Mouse (Mus musculus) CH12.LX (cell line): Measurements from ENCODE around the gene Ispd. TPM values are rescaled to one million over a fixed set of nuclear protein-coding genes. Genes with fewer than 3 reads are reported as not detected.

Experiments
- DNase-seq: peaks from one replicate; pipeline ENCODE4 v3.0.0-alpha.2; 2013; ENCODE audit errors: extremely low read depth
- H3K27ac ChIP-seq: 2 replicates; pipeline ENCODE4 v1.5.1; 2012; ENCODE audit warnings: low read depth, mild to moderate bottlenecking, control low read depth, moderate library complexity; ENCODE audit not compliant: insufficient read depth
- H3K27me3 ChIP-seq: replicated peaks from 2 replicates; pipeline ENCODE3; 2012; ENCODE audit warnings: inconsistent platforms
- H3K36me3 ChIP-seq, 2 experiments: replicated peaks in 1 of 2; 2 replicates each; pipeline versions ENCODE3 to v1.6.1; 2012; ENCODE audit warnings: inconsistent platforms in 1 of 2, low read length in 1 of 2, mild to moderate bottlenecking in 1 of 2, mixed read lengths in 1 of 2, moderate library complexity in 1 of 2; ENCODE audit not compliant: control insufficient read depth in 1 of 2, insufficient read depth in 1 of 2
- H3K4me1 ChIP-seq, 2 experiments: 2 replicates each; pipeline ENCODE4 v1.6.1; 2012; ENCODE audit warnings: inconsistent platforms in 1 of 2, moderate library complexity in 1 of 2; ENCODE audit not compliant: insufficient read depth in 2 of 2, control insufficient read depth in 1 of 2
- H3K4me2 ChIP-seq: 2 replicates; pipeline ENCODE4 v1.6.1; 2012; ENCODE audit warnings: low read depth, mild to moderate bottlenecking, control low read depth; ENCODE audit not compliant: poor library complexity, insufficient read depth, severe bottlenecking
- H3K4me3 ChIP-seq, 3 experiments: fragments of 150-350 bp in 1 of 3; sonication (generic) in 1 of 3; replicated peaks in 1 of 3; 2 replicates each; pipeline versions ENCODE3 to v1.5.1; 2011 to 2012; ENCODE audit warnings: low read depth in 2 of 3, low read length in 2 of 3, mild to moderate bottlenecking in 2 of 3, moderate library complexity in 2 of 3, control low read depth in 1 of 3, improper control_type of control experiment in 1 of 3, inconsistent platforms in 1 of 3, mixed read lengths in 1 of 3; ENCODE audit not compliant: poor library complexity in 1 of 3
- H3K79me2 ChIP-seq: replicated peaks from 2 replicates; pipeline ENCODE4 v1.6.1; 2012; ENCODE audit warnings: mild to moderate bottlenecking, moderate library complexity; ENCODE audit not compliant: control insufficient read depth, poor library complexity, insufficient read depth, severe bottlenecking; ENCODE audit errors: extremely low read depth
- H3K9ac ChIP-seq: 2 replicates; pipeline ENCODE4 v1.6.1; 2012; ENCODE audit warnings: low read depth, mild to moderate bottlenecking, control low read depth, moderate library complexity; ENCODE audit not compliant: insufficient read depth
- H3K9me3 ChIP-seq: replicated peaks from 2 replicates; pipeline ENCODE3; 2012; ENCODE audit warnings: low read length, inconsistent platforms, mixed read lengths
- CHD2 ChIP-seq: IDR thresholded peaks from 2 replicates; pipeline ENCODE4 v1.6.1; 2011; ENCODE audit warnings: low read length, improper control_type of control experiment
- E2F4 ChIP-seq: IDR thresholded peaks from 2 replicates; pipeline ENCODE4 v1.6.1; 2011; ENCODE audit warnings: low read depth, low read length, improper control_type of control experiment; ENCODE audit not compliant: insufficient replicate concordance
- HCFC1 ChIP-seq: IDR thresholded peaks from 2 replicates; pipeline ENCODE4 v1.6.1; 2012; ENCODE audit warnings: low read depth, mild to moderate bottlenecking, inconsistent platforms, low read length, improper control_type of control experiment
- IRF4 ChIP-seq: IDR thresholded peaks from 2 replicates; pipeline ENCODE4 v1.6.1; 2014; ENCODE audit warnings: low read depth, mild to moderate bottlenecking, inconsistent platforms, low read length, improper control_type of control experiment
- KAT2A ChIP-seq: IDR thresholded peaks from 2 replicates; pipeline ENCODE4 v1.6.1; 2012; ENCODE audit warnings: low read length, improper control_type of control experiment, inconsistent platforms; ENCODE audit not compliant: insufficient replicate concordance
- NRF1 ChIP-seq: IDR thresholded peaks from 2 replicates; pipeline ENCODE4 v1.6.1; 2014; ENCODE audit warnings: low read depth, mild to moderate bottlenecking, inconsistent platforms, low read length, improper control_type of control experiment, moderate library complexity
- PAX5 ChIP-seq: IDR thresholded peaks from 2 replicates; pipeline ENCODE4 v1.6.1; 2012; ENCODE audit warnings: low read length, inconsistent platforms, mixed read lengths
- UBTF ChIP-seq: IDR thresholded peaks from 2 replicates; pipeline ENCODE4 v1.6.1; 2012; ENCODE audit warnings: low read depth, mild to moderate bottlenecking, inconsistent platforms, low read length, improper control_type of control experiment, moderate library complexity
- USF2 ChIP-seq: conservative IDR thresholded peaks from 2 replicates; pipeline ENCODE4 v1.6.1; 2011; ENCODE audit warnings: low read depth, low read length, improper control_type of control experiment
- ZC3H11A ChIP-seq: IDR thresholded peaks from 2 replicates; pipeline ENCODE4 v1.6.1; 2012; ENCODE audit warnings: low read depth, mild to moderate bottlenecking, inconsistent platforms, low read length, improper control_type of control experiment
- ZMIZ1 ChIP-seq: IDR thresholded peaks from 2 replicates; pipeline ENCODE4 v1.6.1; 2012; ENCODE audit warnings: low read depth, mild to moderate bottlenecking, inconsistent platforms, low read length, improper control_type of control experiment
- dilution Hi-C: fragments of 300-500 bp; cut with MboI; formaldehyde crosslinking; loops from 2 replicates; pipeline ENCODE4 v1.14.3; 2020; ENCODE audit warnings: low sequenced_read_pairs; ENCODE audit not compliant: extremely low pct_unique_long_range_greater_than_20kb, extremely low pct_ligation_motif_present
- in situ Hi-C: fragments of 300-500 bp; cut with MboI; formaldehyde crosslinking; loops from 3 replicates; pipeline ENCODE4 v1.14.3; 2019; ENCODE audit warnings: low sequenced_read_pairs, low pct_ligation_motif_present, low pct_unique_long_range_greater_than_20kb, mixed read lengths
- polyA plus RNA-seq: library from polyadenylated mRNA; unstranded; fragments of >175 nt; gene quantifications from 2 replicates; pipeline ENCODE4 v1.2.1, GENCODE M21; 2012; ENCODE audit warnings: low read depth; ENCODE audit not compliant: insufficient read length
- total RNA-seq, 2 experiments: library from RNA; depleted of rRNA; stranded (reverse); fragments of 300-350 nt in 1 of 2; fragments of >200 nt in 1 of 2; gene quantifications; 2 replicates each; pipeline ENCODE4 v1.2.3; 2012 to 2014

The Ispd gene
- total and polyA plus RNA-seq, 3 experiments = 0.51 to 1.8 (median 1.4) TPM

DNA sequence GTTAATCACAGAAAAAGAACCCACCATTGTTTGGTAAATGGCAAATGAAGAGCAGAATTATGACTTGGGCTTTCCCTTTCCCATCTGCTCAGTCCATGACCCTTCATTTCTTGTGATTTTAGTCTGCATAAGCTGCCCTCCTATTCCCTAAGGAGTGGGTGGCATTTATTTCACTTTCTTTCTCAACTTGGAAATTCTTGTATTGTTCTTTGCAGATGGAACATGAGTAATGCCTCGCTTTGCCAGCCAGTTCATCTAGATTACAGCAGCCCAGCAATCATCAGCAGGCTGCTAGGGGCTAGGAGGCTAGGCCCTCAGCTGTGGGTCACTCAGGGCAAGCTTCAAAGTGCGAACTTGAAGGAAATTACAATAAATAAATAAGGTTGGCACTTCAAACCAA lies 76.5 kb downstream of the Ispd start:
- Histone ChIP-seq H3K9me3 (no peaks in the 10 kb centered on the region), H3K36me3 (no peaks in the 10 kb centered on the region), H3K9ac (no peak overlapping the region), H3K4me2 (no peak overlapping the region), H3K27ac (no peak overlapping the region), H3K27me3 (no peaks in the 10 kb centered on the region), H3K79me2 (no peaks in the 10 kb centered on the region), H3K4me1 (no peaks in the 10 kb centered on the region), H3K4me3 (no peak overlapping the region)
- DNase-seq = no peak
- dilution Hi-C loops (no loop called here), in situ Hi-C loops (no loop called here)
- TF ChIP-seq UBTF (no peak), HCFC1 (no peak), KAT2A (no peak), ZMIZ1 (no peak), CHD2 (no peak), IRF4 (no peak), NRF1 (no peak)

DNA sequence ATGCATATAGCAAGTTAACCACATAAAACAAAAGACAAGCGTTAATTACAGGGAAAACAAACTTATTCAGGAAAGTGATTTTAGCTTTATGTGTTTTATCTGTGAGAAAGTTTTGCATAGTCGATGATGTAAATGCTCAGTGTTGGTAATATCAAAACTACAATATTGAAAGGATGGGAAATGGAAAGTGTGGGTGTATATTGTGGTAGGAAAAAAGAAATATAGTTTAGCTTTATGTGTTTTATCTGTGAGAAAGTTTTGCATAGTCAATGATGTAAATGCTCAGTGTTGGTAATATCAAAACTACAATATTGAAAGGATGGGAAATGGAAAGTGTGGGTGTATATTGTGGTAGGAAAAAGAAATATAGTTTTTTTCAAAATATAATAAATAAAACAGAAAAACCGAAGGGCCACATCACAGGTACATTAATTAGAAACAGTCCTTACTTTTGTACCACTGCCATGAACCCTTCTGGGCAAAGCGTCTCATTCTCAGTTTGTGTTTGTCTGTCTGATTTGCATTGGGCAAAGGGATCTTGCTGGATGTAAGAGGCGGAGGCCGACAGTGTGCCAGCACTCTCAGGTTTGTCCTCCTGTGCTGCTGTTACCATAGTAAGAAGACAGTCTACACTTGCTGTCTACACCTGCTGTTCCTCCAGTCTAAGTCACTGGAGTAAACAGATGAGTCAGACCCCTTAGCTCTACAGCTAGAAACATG lies 87.2 kb downstream of the Ispd start:
- in situ Hi-C loops (no loop called here), dilution Hi-C loops (no loop called here)
- H3K4me1 ChIP-seq = no peaks in the 10 kb centered on the region

DNA sequence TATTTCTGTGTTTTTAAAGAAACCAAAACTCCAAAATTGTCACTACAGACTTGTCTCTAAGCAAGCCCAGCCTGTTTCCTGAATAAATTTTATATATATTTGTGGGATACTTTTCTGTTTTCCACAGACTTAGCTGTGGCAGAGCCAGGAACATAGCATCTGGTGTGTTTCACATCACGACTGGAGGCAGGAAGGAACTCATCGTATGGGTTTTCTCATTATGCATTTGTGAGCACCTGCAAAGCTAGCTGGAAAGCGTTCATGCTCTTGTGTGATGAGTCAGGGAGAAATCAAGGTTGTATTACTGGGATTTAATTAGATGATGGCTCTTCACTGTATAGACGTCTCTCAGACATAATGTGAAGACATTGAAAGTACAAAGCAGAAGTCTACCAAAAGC lies 90.2 kb downstream of the Ispd start:
- H3K9ac ChIP-seq = no peak overlapping the region
- no peaks in the 10 kb centered on the region for H3K79me2 ChIP-seq
- dilution Hi-C loops (no loop called here), in situ Hi-C loops (no loop called here)
- H3K4me1 ChIP-seq = no peaks in the 10 kb centered on the region
- no peaks in the 10 kb centered on the region for H3K9me3 ChIP-seq
- no peaks in the 10 kb centered on the region for H3K36me3 ChIP-seq
- no peaks in the 10 kb centered on the region for H3K27me3 ChIP-seq
- H3K4me2 ChIP-seq = no peak overlapping the region
- DNase-seq = no peak
- no peak overlapping the region for H3K27ac ChIP-seq
- TF ChIP-seq ZC3H11A (no peak), E2F4 (no peak)
- H3K4me3 ChIP-seq = no peak overlapping the region

More for the DNA sequence above, 87.2 kb downstream of the Ispd start:
- Histone ChIP-seq H3K9me3 (no peaks in the 10 kb centered on the region), H3K27me3 (no peaks in the 10 kb centered on the region), H3K4me3 (no peak overlapping the region), H3K79me2 (no peaks in the 10 kb centered on the region), H3K4me2 (no peak overlapping the region), H3K36me3 (no peaks in the 10 kb centered on the region), H3K27ac (no peak overlapping the region), H3K9ac (no peak overlapping the region)
- DNase-seq = peak; percentile 3
- TF ChIP-seq PAX5 (no peak), USF2 (no peak)
